Mouse (Mus musculus) hindbrain, embryonic 14.5 days (tissue): Measurements from ENCODE around the gene Xlr3a. TPM values are rescaled to one million over a fixed set of nuclear protein-coding genes. Genes with fewer than 3 reads are reported as not detected.

Experiments used
- ATAC-seq: fragments of 200-750 bp; cut with Nextera tagmentation; 2 replicates; pipeline ENCODE4 v1.8.0; 2017; ENCODE audit warnings: moderate number of reproducible peaks, mild to moderate bottlenecking, moderate TSS enrichment, moderate library complexity; ENCODE audit not compliant: low FRiP score
- DNase-seq: peaks from one replicate; pipeline ENCODE4 v3.0.0-alpha.2; 2015; ENCODE audit warnings: low spot score
- H3K27ac ChIP-seq: fragments of 300-500 bp; sonication (generic); 2 replicates; pipeline ENCODE4 v1.5.1; 2014; ENCODE audit warnings: mild to moderate bottlenecking, moderate library complexity
- H3K27me3 ChIP-seq: fragments of 300-500 bp; sonication (generic); 2 replicates; pipeline ENCODE4 v1.6.1; 2014; ENCODE audit warnings: mild to moderate bottlenecking, low read length, mixed read lengths; ENCODE audit not compliant: control insufficient read depth, insufficient read depth
- H3K36me3 ChIP-seq: fragments of 300-500 bp; sonication (generic); replicated peaks from 2 replicates; pipeline ENCODE4 v1.6.1; 2014; ENCODE audit not compliant: control insufficient read depth, insufficient read depth
- H3K4me1 ChIP-seq: fragments of 300-500 bp; sonication (generic); replicated peaks from 2 replicates; pipeline ENCODE4 v1.6.1; 2014; ENCODE audit warnings: antibody characterized with exemption, low read length, mixed read lengths; ENCODE audit not compliant: control insufficient read depth, insufficient read depth
- H3K4me2 ChIP-seq: fragments of 300-500 bp; sonication (generic); replicated peaks from 2 replicates; pipeline ENCODE4 v1.6.1; 2014; ENCODE audit warnings: mild to moderate bottlenecking, moderate library complexity
- H3K4me3 ChIP-seq: fragments of 300-500 bp; sonication (generic); replicated peaks from 2 replicates; pipeline ENCODE4 v1.5.1; 2014; ENCODE audit warnings: mild to moderate bottlenecking, low read length
- H3K9ac ChIP-seq: fragments of 300-500 bp; sonication (generic); 2 replicates; pipeline ENCODE4 v1.6.1; 2014
- H3K9me3 ChIP-seq: fragments of 300-500 bp; sonication (generic); 2 replicates; pipeline ENCODE4 v1.6.1; 2016; ENCODE audit warnings: low read length; ENCODE audit not compliant: control insufficient read depth
- WGBS: fragments of 180-500 bp; shearing (Covaris S2); extraction: QIAGEN DNeasy Blood & Tissue Kit; methylation state at CpG from one replicate; pipeline ENCODE4 v1.1.7; 2014; 5-methylcytosine and 5-hydroxymethylcytosine counted together
- polyA plus RNA-seq: library from polyadenylated mRNA; unstranded; fragments of >200 nt; fragmentation: Nextera tagmentation; extraction: Ambion mirVana; gene quantifications from 2 replicates; pipeline ENCODE4 v1.2.1, GENCODE M21; 2014

Xlr3a gene
- polyA plus RNA-seq, 1 experiment from 2014 or later = 4.8 TPM

GRCm38 (mm10) chrX:73062323-73062722, 34.6 kb downstream of the Xlr3a start:
- Histone ChIP-seq H3K4me2 (no peak overlapping the region), H3K27ac (no peak overlapping the region), H3K36me3 (no peaks in the 10 kb centered on the region), H3K4me3 (no peak overlapping the region), H3K27me3 (no peaks in the 10 kb centered on the region), H3K9me3 (no peaks in the 10 kb centered on the region), H3K9ac (no peak overlapping the region), H3K4me1 (no peaks in the 10 kb centered on the region)
- DNase-seq (no peak), ATAC-seq (no peak)
- 66% methylated on average over 5 of the region's 5 CpGs for WGBS

- no peak for ATAC-seq
- H3K9ac ChIP-seq = no peak overlapping the region
- 91% methylated on average over 1 of the region's 1 CpGs for WGBS
- H3K4me2 ChIP-seq = no peak overlapping the region
- no peak overlapping the region for H3K4me3 ChIP-seq
- no peak overlapping the region for H3K27ac ChIP-seq
- H3K27me3 ChIP-seq = no peaks in the 10 kb centered on the region
- DNase-seq = no peak
- H3K36me3 ChIP-seq = no peaks in the 10 kb centered on the region
- H3K4me1 ChIP-seq = no peaks in the 10 kb centered on the region
- H3K9me3 ChIP-seq = no peaks in the 10 kb centered on the region
Observed at GRCm38 (mm10) chrX:73061528-73061927, 35.4 kb downstream of the Xlr3a start.

DNA sequence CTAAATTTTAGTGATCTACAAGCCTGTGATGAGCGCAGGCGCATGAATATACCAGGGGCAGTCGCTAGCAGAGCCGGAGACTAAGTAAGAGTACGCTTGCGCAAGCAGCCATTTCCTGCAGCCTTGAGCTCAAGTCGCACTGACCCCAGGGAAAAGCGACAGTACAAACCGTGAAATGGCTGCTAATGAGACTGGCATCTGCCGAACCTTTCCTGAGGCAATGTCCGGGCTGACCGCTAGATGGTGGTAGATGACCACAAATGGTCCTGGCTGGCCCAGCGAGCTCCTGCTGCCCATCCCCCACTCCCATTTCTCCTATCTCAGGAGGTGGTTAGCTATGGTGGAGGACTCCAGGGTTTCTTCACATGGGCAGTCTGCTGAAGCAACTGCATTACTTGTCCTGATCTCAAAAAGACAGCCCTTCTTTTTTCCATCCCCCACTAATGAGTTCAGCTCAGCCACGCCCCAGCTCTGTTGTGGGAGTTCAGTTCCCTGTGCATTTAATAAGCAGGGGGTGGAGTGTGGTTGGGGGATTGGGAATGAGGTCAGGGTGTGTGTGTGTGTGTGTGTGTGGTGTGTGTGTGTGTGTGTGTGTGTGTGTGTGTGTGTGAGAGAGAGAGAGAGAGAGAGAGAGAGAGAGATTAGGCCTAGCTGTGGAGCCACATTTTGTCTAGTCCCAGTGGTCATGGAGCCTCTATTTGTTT, 42.9 kb downstream of the Xlr3a start:
- WGBS = 18% methylated on average over 14 of the region's 14 CpGs
- H3K9me3 ChIP-seq = no peaks in the 10 kb centered on the region
- peak overlapping the region; percentile 18; the same call in 1 of the 2 replicates for H3K9ac ChIP-seq
- no peaks in the 10 kb centered on the region for H3K27me3 ChIP-seq
- ATAC-seq = peak; percentile 99
- no peaks in the 10 kb centered on the region for H3K4me1 ChIP-seq
- peak overlapping the region; percentile 27; the same call in 1 of the 2 replicates for H3K4me2 ChIP-seq
- H3K36me3 ChIP-seq = no peaks in the 10 kb centered on the region
- peak overlapping the region; percentile 57; the same call in 1 of the 2 replicates for H3K27ac ChIP-seq
- peak; percentile 95 for DNase-seq
- H3K4me3 ChIP-seq = no peak overlapping the region

GRCm38 (mm10) chrX:73039666-73040065, 57.2 kb downstream of the Xlr3a start:
- H3K9ac ChIP-seq = no peak overlapping the region
- ATAC-seq (no peak), DNase-seq (no peak)
- no peaks in the 10 kb centered on the region for H3K4me1 ChIP-seq
- no peak overlapping the region for H3K27ac ChIP-seq
- no peaks in the 10 kb centered on the region for H3K36me3 ChIP-seq
- H3K4me3 ChIP-seq = no peak overlapping the region
- H3K27me3 ChIP-seq = no peaks in the 10 kb centered on the region
- WGBS = 85% methylated on average over 12 of the region's 12 CpGs
- H3K4me2 ChIP-seq = no peak overlapping the region
- no peaks in the 10 kb centered on the region for H3K9me3 ChIP-seq

GRCm38 (mm10) chrX:73038831-73039230, 58.1 kb downstream of the Xlr3a start:
- WGBS = 83% methylated on average over 8 of the region's 8 CpGs
- no peak overlapping the region for H3K4me3 ChIP-seq

GRCm38 (mm10) chrX:73037003-73037402, 59.9 kb downstream of the Xlr3a start, which contains the start of gene Pnma5:
Pnma5 (minus strand) TSS chrX:73037103.
- Histone ChIP-seq H3K36me3 (no peaks in the 10 kb centered on the region), H3K27ac (no peak within 1 kb of the TSS), H3K4me1 (no peaks in the 10 kb centered on the region), H3K9ac (no peak within 1 kb of the TSS), H3K4me3 (no peak within 1 kb of the TSS), H3K9me3 (no peaks in the 10 kb centered on the region), H3K27me3 (no peaks in the 10 kb centered on the region), H3K4me2 (no peak within 1 kb of the TSS)
- DNase-seq (no peak), ATAC-seq (no peak)
- 94% methylated on average over 1 of the region's 1 CpGs for WGBS

More at GRCm38 (mm10) chrX:73038831-73039230, 58.1 kb downstream of the Xlr3a start:
- H3K9ac ChIP-seq = no peak overlapping the region
- no peaks in the 10 kb centered on the region for H3K9me3 ChIP-seq
- H3K27me3 ChIP-seq = no peaks in the 10 kb centered on the region
- H3K27ac ChIP-seq = no peak overlapping the region
- ATAC-seq (no peak), DNase-seq (no peak)
- no peak overlapping the region for H3K4me2 ChIP-seq
- no peaks in the 10 kb centered on the region for H3K36me3 ChIP-seq
- H3K4me1 ChIP-seq = no peaks in the 10 kb centered on the region

Other genes starting within 250 kb of the Xlr3a start
- gene Cetn2, start 178.7 kb downstream of the Xlr3a start, polyA plus RNA-seq = 78.6 and 81.5 TPM in 2 replicates
- 51.0 and 58.6 TPM in 2 replicates for gene Nsdhl, start 178.5 kb downstream of the Xlr3a start, polyA plus RNA-seq
- 1.2 and 1.4 TPM in 2 replicates for gene Zfp185, start 109.8 kb downstream of the Xlr3a start, polyA plus RNA-seq
- not detected in 2 replicates for gene Pnma5, start 60.0 kb downstream of the Xlr3a start, polyA plus RNA-seq
- 2.8 and 4.4 TPM in 2 replicates for gene Pnma3, start 32.3 kb downstream of the Xlr3a start, polyA plus RNA-seq
- gene Xlr4a, start 14.6 kb downstream of the Xlr3a start, polyA plus RNA-seq = not detected in 2 replicates
- 0.31 and 0.80 TPM in 2 replicates for gene Gm14685, start 20.0 kb upstream of the Xlr3a start, polyA plus RNA-seq
- gene Xlr5b, start 51.7 kb upstream of the Xlr3a start, polyA plus RNA-seq = not detected in 2 replicates
- 0.59 TPM in 1 of 2 replicates, not detected in the other for gene DXBay18, start 52.4 kb upstream of the Xlr3a start, polyA plus RNA-seq
- gene Spin2d, start 79.9 kb upstream of the Xlr3a start, polyA plus RNA-seq = not detected in 2 replicates
- gene Xlr3b, start 95.1 kb upstream of the Xlr3a start, polyA plus RNA-seq = 21.1 and 42.4 TPM in 2 replicates
- 0.38 and 0.63 TPM in 2 replicates for gene Xlr4b, start 117.2 kb upstream of the Xlr3a start, polyA plus RNA-seq
- gene F8a, start 131.2 kb upstream of the Xlr3a start, polyA plus RNA-seq = 30.2 and 31.4 TPM in 2 replicates
- gene Xlr4c, start 146.0 kb upstream of the Xlr3a start, polyA plus RNA-seq = 0.16 and 0.30 TPM in 2 replicates
- 0.23 and 0.46 TPM in 2 replicates for gene Xlr3c, start 168.3 kb upstream of the Xlr3a start, polyA plus RNA-seq
- gene Xlr5a, start 195.9 kb upstream of the Xlr3a start, polyA plus RNA-seq = not detected in 2 replicates
- gene Xlr5c, start 195.9 kb upstream of the Xlr3a start, polyA plus RNA-seq = not detected in 2 replicates
- gene Gm45015, start 239.7 kb upstream of the Xlr3a start, polyA plus RNA-seq = not detected in 2 replicates
- 12.1 and 13.6 TPM in 2 replicates for gene Zfp275, start 245.5 kb upstream of the Xlr3a start, polyA plus RNA-seq